Mouse (Mus musculus): ENCODE measurements at regions not wholly inside any gene's neighbourhood (a gene's known extent, or its start where the extent isn't known, plus 50 kb on each side); places are given as distances from the start of the nearest gene placed in this dataset.

- no peak overlapping the region for H3K4me3 ChIP-seq (ENCODE audit: low read depth, low read length)
- 83% methylated on average over 4 of the region's 4 CpGs for WGBS
Measured at GRCm38 (mm10) chr19:15108441-15109026, 510.7 kb upstream of the Tle4 start.

GRCm38 (mm10) chr19:15095054-15095453 lies 497.2 kb upstream of the Tle4 start:
- no peaks in the 10 kb centered on the region for H3K27me3 ChIP-seq (ENCODE audit: control insufficient read depth, insufficient read depth, low read length)
- no peaks in the 10 kb centered on the region for H3K4me1 ChIP-seq (ENCODE audit: control insufficient read depth, insufficient read depth, insufficient read length, low read length)
- H3K36me3 ChIP-seq (ENCODE audit: control insufficient read depth, insufficient read depth, low read length) = no peaks in the 10 kb centered on the region
- WGBS = 41% methylated on average over 1 of the region's 1 CpGs
- TF ChIP-seq CTCF (IDR thresholded peaks at IDR 0.05; ENCODE audit: extremely low read depth, insufficient read length, insufficient replicate concordance, low read depth, low read length) (no peak), POLR2A (IDR thresholded peaks at IDR 0.05; ENCODE audit: low read depth, low read length) (no peak)
- H3K27ac ChIP-seq (ENCODE audit: insufficient read depth, low read depth, low read length) = no peak overlapping the region
- no peak overlapping the region for H3K4me3 ChIP-seq (ENCODE audit: low read depth, low read length)

More at GRCm38 (mm10) chr19:15108441-15109026, 510.7 kb upstream of the Tle4 start:
- no peaks in the 10 kb centered on the region for H3K27me3 ChIP-seq (ENCODE audit: control insufficient read depth, insufficient read depth, low read length)
- no peaks in the 10 kb centered on the region for H3K4me1 ChIP-seq (ENCODE audit: control insufficient read depth, insufficient read depth, insufficient read length, low read length)
- no peaks in the 10 kb centered on the region for H3K36me3 ChIP-seq (ENCODE audit: control insufficient read depth, insufficient read depth, low read length)
- TF ChIP-seq POLR2A (IDR thresholded peaks at IDR 0.05; ENCODE audit: low read depth, low read length) = no peak
- no peak for TF ChIP-seq CTCF (IDR thresholded peaks at IDR 0.05; ENCODE audit: extremely low read depth, insufficient read length, insufficient replicate concordance, low read depth, low read length)
- H3K27ac ChIP-seq (ENCODE audit: insufficient read depth, low read depth, low read length) = no peak overlapping the region

- no peaks in the 10 kb centered on the region for H3K4me1 ChIP-seq (ENCODE audit: control insufficient read depth, insufficient read depth, insufficient read length, low read length)
- TF ChIP-seq POLR2A (IDR thresholded peaks at IDR 0.05; ENCODE audit: low read depth, low read length) = no peak
- TF ChIP-seq CTCF (IDR thresholded peaks at IDR 0.05; ENCODE audit: extremely low read depth, insufficient read length, insufficient replicate concordance, low read depth, low read length) = no peak
- no peak overlapping the region for H3K27ac ChIP-seq (ENCODE audit: insufficient read depth, low read depth, low read length)
- 57% methylated on average over 3 of the region's 3 CpGs for WGBS
- no peaks in the 10 kb centered on the region for H3K27me3 ChIP-seq (ENCODE audit: control insufficient read depth, insufficient read depth, low read length)
- no peaks in the 10 kb centered on the region for H3K36me3 ChIP-seq (ENCODE audit: control insufficient read depth, insufficient read depth, low read length)
- no peak overlapping the region for H3K4me3 ChIP-seq (ENCODE audit: low read depth, low read length)
Measured at GRCm38 (mm10) chr19:15093534-15093933, 495.7 kb upstream of the Tle4 start.

GRCm38 (mm10) chr19:15080638-15081037 lies 482.8 kb upstream of the Tle4 start:
- WGBS = 85% methylated on average over 4 of the region's 4 CpGs
- Histone ChIP-seq H3K27ac (ENCODE audit: insufficient read depth, low read depth, low read length) (no peak overlapping the region), H3K27me3 (ENCODE audit: control insufficient read depth, insufficient read depth, low read length) (no peaks in the 10 kb centered on the region), H3K36me3 (ENCODE audit: control insufficient read depth, insufficient read depth, low read length) (no peaks in the 10 kb centered on the region), H3K4me3 (ENCODE audit: low read depth, low read length) (no peak overlapping the region), H3K4me1 (ENCODE audit: control insufficient read depth, insufficient read depth, insufficient read length, low read length) (no peaks in the 10 kb centered on the region)
- TF ChIP-seq CTCF (IDR thresholded peaks at IDR 0.05; ENCODE audit: extremely low read depth, insufficient read length, insufficient replicate concordance, low read depth, low read length) = no peak
- no peak for TF ChIP-seq POLR2A (IDR thresholded peaks at IDR 0.05; ENCODE audit: low read depth, low read length)

- H3K36me3 ChIP-seq (ENCODE audit: control insufficient read depth, insufficient read depth, low read length) = no peaks in the 10 kb centered on the region
Measured at GRCm38 (mm10) chr19:15057801-15058200, 459.9 kb upstream of the Tle4 start.

GRCm38 (mm10) chr19:15053582-15054141 lies 455.8 kb upstream of the Tle4 start:
- Histone ChIP-seq H3K4me3 (ENCODE audit: low read depth, low read length) (no peak overlapping the region), H3K4me1 (ENCODE audit: control insufficient read depth, insufficient read depth, insufficient read length, low read length) (no peaks in the 10 kb centered on the region), H3K27me3 (ENCODE audit: control insufficient read depth, insufficient read depth, low read length) (no peaks in the 10 kb centered on the region), H3K27ac (ENCODE audit: insufficient read depth, low read depth, low read length) (no peak overlapping the region), H3K36me3 (ENCODE audit: control insufficient read depth, insufficient read depth, low read length) (no peaks in the 10 kb centered on the region)
- TF ChIP-seq POLR2A (IDR thresholded peaks at IDR 0.05; ENCODE audit: low read depth, low read length) = no peak
- no peak for TF ChIP-seq CTCF (IDR thresholded peaks at IDR 0.05; ENCODE audit: extremely low read depth, insufficient read length, insufficient replicate concordance, low read depth, low read length)
- 65% methylated on average over 3 of the region's 3 CpGs for WGBS

More at GRCm38 (mm10) chr19:15057801-15058200, 459.9 kb upstream of the Tle4 start:
- Histone ChIP-seq H3K27ac (ENCODE audit: insufficient read depth, low read depth, low read length) (no peak overlapping the region), H3K4me1 (ENCODE audit: control insufficient read depth, insufficient read depth, insufficient read length, low read length) (no peaks in the 10 kb centered on the region), H3K4me3 (ENCODE audit: low read depth, low read length) (no peak overlapping the region), H3K27me3 (ENCODE audit: control insufficient read depth, insufficient read depth, low read length) (no peaks in the 10 kb centered on the region)
- WGBS = 84% methylated on average over 3 of the region's 3 CpGs
- no peak for TF ChIP-seq POLR2A (IDR thresholded peaks at IDR 0.05; ENCODE audit: low read depth, low read length)
- no peak for TF ChIP-seq CTCF (IDR thresholded peaks at IDR 0.05; ENCODE audit: extremely low read depth, insufficient read length, insufficient replicate concordance, low read depth, low read length)

- Histone ChIP-seq H3K4me1 (ENCODE audit: control insufficient read depth, insufficient read depth, insufficient read length, low read length) (no peaks in the 10 kb centered on the region), H3K27me3 (ENCODE audit: control insufficient read depth, insufficient read depth, low read length) (no peaks in the 10 kb centered on the region), H3K27ac (ENCODE audit: insufficient read depth, low read depth, low read length) (no peak overlapping the region), H3K36me3 (ENCODE audit: control insufficient read depth, insufficient read depth, low read length) (no peaks in the 10 kb centered on the region), H3K4me3 (ENCODE audit: low read depth, low read length) (no peak overlapping the region)
- 78% methylated on average over 10 of the region's 10 CpGs for WGBS
- no peak for TF ChIP-seq CTCF (IDR thresholded peaks at IDR 0.05; ENCODE audit: extremely low read depth, insufficient read length, insufficient replicate concordance, low read depth, low read length)
- TF ChIP-seq POLR2A (IDR thresholded peaks at IDR 0.05; ENCODE audit: low read depth, low read length) = no peak
Measured at GRCm38 (mm10) chr19:15052642-15053239, 454.9 kb upstream of the Tle4 start.
